Mouse (Mus musculus) cerebellum, adult 11 months (tissue): ENCODE results near the gene Scamp3.

Experiments used
- DNase-seq: peaks from one replicate; pipeline ENCODE4 v3.0.0; 2022

Scamp3 gene

GRCm38 (mm10) chr3:89163643-89164245, 13.5 kb upstream of the Scamp3 start:
- no peak for DNase-seq

GRCm38 (mm10) chr3:89164506-89165267, 12.6 kb upstream of the Scamp3 start, which contains the start of gene Clk2:
Gene Clk2 (plus strand): TSS chr3:89164795.
- peak; percentile 91 for DNase-seq

DNA sequence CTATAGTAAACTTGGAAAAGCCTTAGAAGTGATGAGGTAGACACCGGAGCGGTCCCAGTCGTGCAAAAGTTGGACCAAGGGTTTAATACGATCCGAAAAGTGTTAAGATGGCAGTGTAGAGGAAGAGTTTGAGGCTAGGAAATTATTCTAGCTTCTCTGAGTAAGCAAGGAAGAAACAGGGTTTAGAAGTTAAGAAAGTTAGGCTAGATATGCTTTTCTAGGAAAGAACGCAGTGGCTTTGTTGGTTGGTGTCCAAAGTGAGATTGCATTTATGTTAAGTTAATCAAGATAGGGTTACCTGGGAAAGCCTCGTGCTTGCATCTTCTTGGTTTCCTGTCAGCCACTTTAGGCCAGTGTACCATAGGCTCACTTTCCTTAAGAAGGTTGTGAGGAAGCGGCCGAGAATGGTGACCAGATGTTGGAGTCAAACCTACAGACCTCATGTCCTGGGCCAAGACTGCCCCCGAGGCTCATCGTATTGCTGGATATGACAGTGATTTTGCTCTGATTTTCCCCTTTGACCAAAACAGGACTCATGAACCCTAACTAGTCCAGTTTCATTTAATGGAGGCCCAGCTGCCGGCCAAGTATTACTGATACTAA, 11.9 kb upstream of the Scamp3 start:
- no peak for DNase-seq

GRCm38 (mm10) chr3:89166945-89167344, 10.3 kb upstream of the Scamp3 start:
- no peak for DNase-seq

- DNase-seq = no peak
Observed at GRCm38 (mm10) chr3:89174844-89175243, 2.4 kb upstream of the Scamp3 start.

DNA sequence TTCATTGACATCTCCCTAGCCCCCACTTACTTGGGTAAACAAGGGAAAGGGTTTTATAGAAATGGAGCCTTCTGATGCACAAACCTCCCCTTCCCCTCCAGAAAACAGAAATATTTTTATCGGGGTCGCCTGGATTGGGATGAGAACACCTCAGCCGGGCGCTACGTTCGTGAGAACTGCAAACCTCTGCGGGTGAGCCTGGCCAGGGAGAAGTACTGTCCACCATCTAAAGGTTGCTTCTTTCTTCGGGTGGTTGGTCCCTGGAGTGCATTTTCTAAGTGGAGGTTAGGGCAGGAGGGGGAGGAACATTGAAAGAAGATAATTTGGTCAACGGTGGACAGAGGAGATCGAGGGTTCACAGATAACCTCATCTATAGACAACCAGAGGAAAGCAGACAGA, 1.7 kb upstream of the Scamp3 start:
- no peak for DNase-seq

DNA sequence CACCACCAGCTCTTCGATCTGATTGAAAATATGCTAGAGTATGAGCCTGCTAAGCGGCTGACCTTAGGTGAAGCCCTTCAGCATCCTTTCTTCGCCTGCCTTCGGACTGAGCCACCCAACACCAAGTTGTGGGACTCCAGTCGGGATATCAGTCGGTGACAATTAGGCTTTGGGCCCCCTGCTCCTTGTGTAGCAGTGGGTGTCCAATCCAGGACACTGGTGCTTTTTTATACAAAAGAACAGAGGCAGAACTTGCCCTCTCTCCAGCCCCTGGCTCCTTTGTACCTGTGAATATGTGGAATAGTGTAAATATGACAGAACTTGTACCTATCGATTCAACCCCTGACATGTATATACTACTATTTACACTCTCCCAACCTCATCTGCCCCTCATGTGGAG, 852 bp upstream of the Scamp3 start:
- DNase-seq = no peak

DNA sequence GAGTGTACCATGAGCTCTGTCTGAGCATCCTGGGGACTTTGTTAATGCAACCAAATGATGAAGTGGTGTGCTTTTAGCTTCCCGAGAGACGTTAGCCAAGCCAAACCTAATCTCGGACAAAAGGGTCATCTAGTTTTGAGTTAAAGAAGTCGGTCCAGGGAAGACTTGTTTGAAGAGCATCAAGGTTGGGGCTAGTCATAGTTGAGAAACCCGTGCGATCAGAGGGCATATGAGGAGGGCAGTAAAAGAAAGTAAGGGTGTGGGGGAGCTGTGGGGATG, 773 bp downstream of the Scamp3 start:
- DNase-seq = no peak

DNA sequence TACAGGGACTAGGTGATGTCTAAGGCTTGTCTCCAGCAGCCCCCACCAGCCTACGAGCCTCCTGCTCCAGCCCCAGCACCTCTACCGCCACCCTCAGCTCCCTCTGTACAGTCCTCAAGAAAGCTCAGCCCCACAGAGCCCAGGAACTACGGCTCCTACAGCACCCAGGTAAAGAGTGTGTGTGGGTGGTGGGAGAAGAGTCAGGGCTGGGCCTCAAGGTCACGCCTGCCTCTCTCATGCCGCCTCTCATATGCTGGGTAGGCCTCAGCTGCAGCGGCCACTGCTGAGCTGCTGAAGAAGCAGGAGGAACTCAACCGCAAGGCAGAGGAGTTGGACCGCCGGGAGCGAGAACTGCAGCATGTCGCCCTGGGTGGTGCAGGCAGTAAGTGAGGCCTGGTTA, 1.8 kb downstream of the Scamp3 start:
- DNase-seq = no peak

DNA sequence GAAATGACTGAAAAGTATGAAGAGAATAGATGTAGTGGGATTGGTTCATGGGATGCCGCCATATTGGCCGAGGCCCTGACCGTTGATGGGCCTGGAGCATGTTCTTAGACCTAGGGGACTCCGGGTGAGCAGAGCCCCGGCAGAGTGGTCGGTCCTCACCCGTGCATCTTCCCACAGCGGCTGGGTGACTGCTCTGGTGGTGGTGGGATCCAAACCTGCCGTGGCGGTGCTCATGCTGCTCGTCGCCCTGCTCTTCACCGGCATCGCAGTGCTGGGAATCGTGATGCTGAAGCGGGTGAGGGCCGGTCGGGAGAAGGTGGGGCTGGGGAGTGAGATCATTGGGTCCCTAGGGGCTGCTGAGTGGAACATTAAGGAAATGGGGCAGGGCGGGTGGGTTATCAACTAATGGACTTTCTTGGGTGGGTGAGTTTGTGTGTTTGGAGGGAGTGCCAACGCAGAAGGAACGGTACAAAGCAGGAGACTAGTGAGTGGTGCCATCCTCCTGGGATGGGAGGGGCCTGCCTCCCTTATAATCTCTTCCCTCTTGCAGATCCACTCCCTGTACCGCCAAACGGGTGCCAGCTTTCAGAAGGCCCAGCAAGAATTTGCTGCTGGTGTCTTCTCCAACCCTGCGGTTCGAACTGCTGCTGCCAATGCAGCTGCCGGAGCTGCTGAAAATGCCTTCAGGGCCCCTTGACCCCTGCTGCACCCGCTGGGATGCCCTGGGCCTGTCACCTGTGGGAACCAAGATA, 4.7 kb downstream of the Scamp3 start:
- DNase-seq = no peak

GRCm38 (mm10) chr3:89182531-89183057, 5.3 kb downstream of the Scamp3 start:
- DNase-seq = no peak

DNA sequence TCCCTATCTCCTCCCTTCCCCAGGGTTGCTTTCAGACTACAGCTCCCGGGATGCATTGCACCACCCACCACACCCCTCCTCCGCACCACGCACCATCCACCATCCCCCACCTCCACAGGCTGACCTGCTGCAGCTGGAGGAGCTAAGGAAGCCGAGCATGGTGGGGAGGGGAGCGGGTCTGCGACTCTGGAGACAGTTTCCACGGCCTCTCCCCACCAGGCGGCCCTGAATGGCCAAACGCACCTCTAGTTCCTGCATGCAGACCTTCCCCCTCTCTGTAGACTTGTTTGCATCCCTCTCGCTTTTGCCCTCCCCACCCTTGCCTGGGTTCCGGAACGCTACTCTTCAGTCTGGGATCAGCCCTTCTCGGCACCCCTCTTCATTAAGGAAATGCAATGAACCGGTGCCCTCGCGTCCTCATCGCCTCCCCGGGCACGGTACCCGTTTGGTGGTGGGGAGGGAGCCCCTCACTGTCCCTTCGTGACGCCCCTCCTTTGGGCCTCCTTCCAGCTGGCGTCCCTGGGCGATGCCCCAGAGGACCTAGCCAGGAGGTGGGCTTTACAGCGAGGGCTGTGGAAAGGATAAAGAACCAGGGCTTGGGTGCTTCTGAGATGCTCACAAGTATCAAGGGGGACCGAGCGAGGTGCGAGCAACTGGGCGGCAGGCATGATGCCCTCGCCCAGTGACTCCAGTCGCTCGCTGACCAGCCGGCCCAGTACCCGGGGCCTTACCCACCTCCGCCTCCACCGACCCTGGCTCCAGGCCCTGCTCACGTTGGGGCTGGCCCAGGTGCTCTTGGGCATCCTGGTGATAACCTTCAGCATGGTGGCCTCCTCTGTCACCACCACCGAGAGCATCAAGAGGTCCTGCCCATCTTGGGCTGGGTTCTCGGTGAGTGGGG, 6.0 kb downstream of the Scamp3 start, which contains the start of gene Fam189b:
Fam189b (plus strand) TSS at position 86 of the 901 bp plus-strand sequence.
- peak; percentile 84 for DNase-seq

DNA sequence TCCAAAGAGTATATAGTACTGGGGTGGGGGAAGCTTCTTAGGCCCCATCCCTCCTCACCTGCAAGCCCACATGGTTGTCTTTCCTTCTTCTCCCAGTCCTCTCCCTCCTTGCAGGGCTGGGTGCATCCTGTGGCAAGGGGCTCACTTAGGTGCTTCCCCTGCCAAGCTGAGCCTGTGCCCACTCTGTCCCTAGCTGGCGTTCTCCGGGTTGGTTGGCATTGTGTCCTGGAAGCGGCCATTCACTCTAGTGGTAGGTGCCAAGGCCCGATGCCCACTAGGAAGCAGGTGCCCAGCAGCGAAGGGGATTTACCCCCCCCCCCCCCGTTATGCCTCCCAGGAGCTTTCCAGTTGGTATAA, 6.7 kb downstream of the Scamp3 start:
- DNase-seq = no peak

DNA sequence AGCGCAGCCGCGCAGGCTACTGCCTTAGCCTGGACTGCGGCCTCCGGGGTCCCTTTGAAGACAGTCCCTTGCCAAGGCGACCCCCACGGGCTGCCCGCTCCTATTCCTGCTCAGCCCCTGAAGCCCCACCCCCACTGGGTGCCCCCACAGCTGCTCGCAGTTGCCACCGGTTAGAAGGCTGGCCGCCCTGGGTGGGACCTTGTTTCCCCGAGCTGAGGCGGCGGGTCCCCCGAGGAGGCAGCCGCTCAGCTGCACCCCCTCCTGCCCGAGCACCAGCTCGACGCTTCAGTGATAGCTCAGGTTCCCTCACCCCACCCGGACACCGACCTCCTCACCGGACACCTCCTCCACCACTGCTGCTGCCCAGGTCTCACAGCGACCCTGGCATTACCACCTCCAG, 9.9 kb downstream of the Scamp3 start:
- DNase-seq = no peak

- no peak for DNase-seq
Observed at GRCm38 (mm10) chr3:89187690-89188477, 10.6 kb downstream of the Scamp3 start.

DNA sequence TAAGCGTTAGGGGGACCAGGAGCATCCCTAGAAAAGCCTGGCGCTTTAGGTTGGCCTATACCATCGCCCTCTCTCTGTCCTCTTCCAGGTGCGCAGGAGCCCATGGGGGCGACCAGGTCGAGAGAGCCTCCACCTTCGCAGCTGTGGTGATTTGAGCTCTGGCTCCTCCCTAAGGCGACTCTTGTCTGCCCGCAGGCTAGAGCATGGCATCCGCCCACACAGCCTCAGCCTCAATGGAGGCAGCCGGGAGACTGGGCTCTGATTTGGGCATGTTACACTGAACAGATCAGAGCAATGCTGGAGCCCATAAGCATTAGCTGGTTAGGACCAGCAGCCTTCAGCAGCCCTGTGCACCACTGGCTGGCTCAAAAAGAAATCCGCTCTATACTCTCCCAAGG, 11.2 kb downstream of the Scamp3 start:
- no peak for DNase-seq

- DNase-seq = no peak
Observed at GRCm38 (mm10) chr3:89190436-89190835, 13.2 kb downstream of the Scamp3 start.

GRCm38 (mm10) chr3:89193351-89193750, 16.1 kb downstream of the Scamp3 start:
- no peak for DNase-seq

- no peak for DNase-seq
Observed at GRCm38 (mm10) chr3:89193853-89194252, 16.6 kb downstream of the Scamp3 start.

GRCm38 (mm10) chr3:89195979-89196877, 19.0 kb downstream of the Scamp3 start:
- peak; percentile 72 for DNase-seq
